Mouse (Mus musculus) kidney, adult 2 months (tissue): ENCODE data around the gene Inpp5k. TPM values are rescaled to one million over a fixed set of nuclear protein-coding genes. Genes with fewer than 3 reads are reported as not detected.

Experiments
- DNase-seq: peaks from one replicate; pipeline ENCODE4 v3.0.0; 2021
- H3K27ac ChIP-seq: fragments of 200-500 bp; 2 replicates; pipeline ENCODE4 v1.5.1; 2012; ENCODE audit warnings: low read depth, low read length, control low read depth, inconsistent platforms; ENCODE audit not compliant: insufficient read depth
- H3K27me3 ChIP-seq: fragments of 200-500 bp; replicated peaks from 2 replicates; pipeline ENCODE4 v1.6.1; 2012; ENCODE audit warnings: mild to moderate bottlenecking, moderate library complexity, low read length, inconsistent platforms; ENCODE audit not compliant: control insufficient read depth, insufficient read depth
- H3K36me3 ChIP-seq: fragments of 200-500 bp; 2 replicates; pipeline ENCODE4 v1.6.1; 2012; ENCODE audit warnings: mild to moderate bottlenecking, moderate library complexity, low read length, inconsistent platforms; ENCODE audit not compliant: control insufficient read depth, insufficient read depth
- H3K4me1 ChIP-seq: fragments of 200-500 bp; 2 replicates; pipeline ENCODE4 v1.6.1; 2011; ENCODE audit warnings: low read length; ENCODE audit not compliant: control insufficient read depth, insufficient read depth
- H3K4me3 ChIP-seq: fragments of 200-500 bp; 2 replicates; pipeline ENCODE4 v1.5.1; 2011; ENCODE audit warnings: mild to moderate bottlenecking, low read depth, low read length, control low read depth; ENCODE audit not compliant: insufficient read depth
- CTCF ChIP-seq: fragments of 200-500 bp; conservative IDR thresholded peaks from 2 replicates; pipeline ENCODE4 v1.5.1; 2011; ENCODE audit warnings: low read depth, mild to moderate bottlenecking, control low read depth, low read length, moderate library complexity, mixed read lengths; ENCODE audit not compliant: insufficient read depth, insufficient read length
- POLR2A ChIP-seq: fragments of 200-500 bp; IDR thresholded peaks from one replicate; pipeline ENCODE4 v1.6.1; 2011; ENCODE audit warnings: low read depth, low read length, control low read depth
- WGBS: fragments of 180-500 bp; shearing (Covaris S2); methylation state at CpG from one replicate; pipeline ENCODE4 v1.1.7; 2018; 5-methylcytosine and 5-hydroxymethylcytosine counted together
- polyA plus RNA-seq: library from polyadenylated mRNA; depleted of rRNA; stranded (reverse); fragments of >200 nt; gene quantifications from 2 replicates; pipeline ENCODE4 v1.2.3, GENCODE M21; 2012

Inpp5k gene
- polyA plus RNA-seq, 1 experiment: 71.5 TPM

DNA sequence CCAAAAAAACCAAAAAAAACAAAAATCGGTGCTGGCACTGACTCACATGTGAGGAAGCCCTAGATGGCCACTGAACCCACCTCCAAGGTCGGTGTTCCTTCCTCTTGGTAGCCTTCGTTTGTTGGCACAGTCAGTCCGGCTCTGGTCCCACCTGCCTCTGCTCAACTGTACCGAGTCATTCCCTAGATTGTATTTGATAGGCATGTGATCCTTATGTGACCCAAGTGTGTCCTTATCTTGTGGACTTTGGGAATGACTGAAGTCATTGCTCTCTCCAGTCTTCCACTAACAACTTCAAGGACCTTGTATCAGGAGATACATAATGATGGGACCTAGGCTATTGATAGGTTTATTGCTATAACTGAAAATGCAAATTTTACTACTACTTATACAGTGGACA lies 26.0 kb upstream of the Inpp5k start:
- TF ChIP-seq POLR2A: no peak
- TF ChIP-seq CTCF: no peak
- Histone ChIP-seq H3K4me3 (no peak overlapping the region), H3K36me3 (peaks cover 2% of the 10 kb centered on the region; the same call in 1 of the 2 replicates), H3K27me3 (no peaks in the 10 kb centered on the region), H3K27ac (no peak overlapping the region), H3K4me1 (peaks cover 12% of the 10 kb centered on the region)
- 74% methylated on average over 5 of the region's 5 CpGs for WGBS
- DNase-seq: no peak

DNA sequence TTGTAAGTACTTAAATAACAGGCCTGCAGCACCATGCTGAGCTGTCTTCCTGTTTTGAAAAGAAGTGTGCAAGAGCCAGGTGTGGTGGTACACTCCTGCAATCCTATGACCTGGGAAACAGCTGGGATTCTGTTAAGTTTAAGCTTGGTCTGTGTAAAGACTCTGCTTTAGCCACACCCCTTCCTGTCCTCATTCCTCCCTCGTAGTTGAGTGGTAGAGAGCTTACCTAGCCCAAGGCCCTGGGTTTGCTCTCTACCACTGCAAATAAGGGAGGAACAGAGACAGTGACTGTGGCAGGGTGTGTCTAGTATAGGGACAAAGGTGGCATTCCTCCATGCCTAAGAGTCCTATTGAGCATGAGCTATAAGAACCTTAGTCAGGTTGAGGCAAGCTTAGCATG lies 25.5 kb upstream of the Inpp5k start:
- no peak for DNase-seq
- Histone ChIP-seq H3K4me1 (peaks cover 12% of the 10 kb centered on the region), H3K27me3 (no peaks in the 10 kb centered on the region), H3K4me3 (no peak overlapping the region), H3K36me3 (peaks cover 3% of the 10 kb centered on the region; the same call in 1 of the 2 replicates), H3K27ac (no peak overlapping the region)
- TF ChIP-seq CTCF (no peak), POLR2A (no peak)
- WGBS: 33% methylated on average over 1 of the region's 1 CpGs

DNA sequence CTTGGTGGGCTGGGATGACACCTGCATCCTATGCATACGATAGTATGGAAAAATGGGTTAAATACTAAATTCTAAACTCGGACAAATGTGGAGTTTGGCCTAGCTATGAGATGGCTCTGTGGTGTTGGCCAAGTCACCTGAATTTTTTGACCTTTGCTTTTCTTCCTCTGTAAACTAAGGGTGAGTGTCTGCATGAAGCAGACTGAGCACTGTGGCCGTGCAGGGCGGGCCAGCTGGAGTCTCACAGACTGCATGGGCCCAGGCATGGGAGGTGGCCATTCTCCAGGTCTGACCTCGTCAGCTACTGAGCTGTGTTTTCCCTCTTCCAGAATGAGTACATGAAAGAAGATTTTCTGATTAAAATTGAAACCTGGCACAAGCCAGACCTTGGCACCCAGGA lies 22.0 kb upstream of the Inpp5k start:
- no peak overlapping the region for H3K4me3 ChIP-seq
- peak overlapping the region; percentile 35 for H3K27ac ChIP-seq
- DNase-seq: peak; percentile 80
- H3K36me3 ChIP-seq: 0 out of 2 replicates have a peak, but pooled peaks cover 1% of the 10 kb centered on the region
- peaks cover 12% of the 10 kb centered on the region for H3K4me1 ChIP-seq
- H3K27me3 ChIP-seq: no peaks in the 10 kb centered on the region
- 67% methylated on average over 5 of the region's 5 CpGs for WGBS
- no peak for TF ChIP-seq POLR2A
- TF ChIP-seq CTCF: no peak

DNA sequence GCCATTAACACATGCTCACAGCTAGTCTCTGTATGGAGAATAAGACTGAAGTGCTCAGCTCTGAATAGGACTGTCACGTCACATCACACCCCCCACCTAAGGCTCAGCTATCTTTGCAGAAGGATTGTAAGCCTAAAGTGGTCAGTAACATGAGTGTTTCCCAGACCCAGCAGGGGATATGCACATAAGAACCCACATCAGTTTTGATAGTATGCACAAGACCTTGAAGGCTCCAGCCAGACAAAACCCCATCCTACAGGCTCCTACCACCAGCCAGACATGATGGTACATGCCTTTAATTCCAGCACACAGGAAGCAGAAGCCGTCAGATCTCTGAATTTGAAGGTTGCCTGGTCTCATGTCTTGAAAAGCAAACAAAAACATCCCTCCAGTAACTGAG lies 20.8 kb upstream of the Inpp5k start:
- no peak for DNase-seq
- Histone ChIP-seq H3K4me1 (peaks cover 12% of the 10 kb centered on the region), H3K4me3 (no peak overlapping the region), H3K27ac (no peak overlapping the region), H3K36me3 (0 out of 2 replicates have a peak, but pooled peaks cover 1% of the 10 kb centered on the region), H3K27me3 (no peaks in the 10 kb centered on the region)
- TF ChIP-seq POLR2A (no peak), CTCF (no peak)
- 84% methylated on average over 2 of the region's 2 CpGs for WGBS

DNA sequence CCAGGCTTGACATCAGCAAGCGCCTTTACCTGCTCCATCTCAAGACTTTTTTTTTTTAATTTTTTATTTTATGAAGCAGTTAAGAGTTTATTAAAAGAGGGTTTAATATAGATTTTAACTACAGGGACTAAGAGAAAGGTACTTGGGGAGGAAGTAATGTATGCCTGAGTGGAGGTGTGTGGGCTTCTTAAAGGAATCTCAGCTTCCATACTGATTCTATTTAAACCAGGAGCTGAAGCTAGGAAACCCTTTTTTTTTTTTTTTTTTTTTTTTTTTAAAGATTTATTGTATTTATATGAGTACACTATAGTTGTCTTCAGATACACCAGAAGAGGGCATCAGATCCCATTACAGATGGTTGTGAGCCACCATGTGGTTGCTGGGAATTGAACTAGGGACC lies 16.0 kb upstream of the Inpp5k start:
- 100% methylated on average over 1 of the region's 1 CpGs for WGBS
- no peaks in the 10 kb centered on the region for H3K4me1 ChIP-seq
- H3K36me3 ChIP-seq: peaks cover 1% of the 10 kb centered on the region; the same call in 1 of the 2 replicates
- no peak overlapping the region for H3K27ac ChIP-seq
- DNase-seq: no peak
- TF ChIP-seq CTCF: no peak
- no peak for TF ChIP-seq POLR2A
- no peaks in the 10 kb centered on the region for H3K27me3 ChIP-seq
- no peak overlapping the region for H3K4me3 ChIP-seq

DNA sequence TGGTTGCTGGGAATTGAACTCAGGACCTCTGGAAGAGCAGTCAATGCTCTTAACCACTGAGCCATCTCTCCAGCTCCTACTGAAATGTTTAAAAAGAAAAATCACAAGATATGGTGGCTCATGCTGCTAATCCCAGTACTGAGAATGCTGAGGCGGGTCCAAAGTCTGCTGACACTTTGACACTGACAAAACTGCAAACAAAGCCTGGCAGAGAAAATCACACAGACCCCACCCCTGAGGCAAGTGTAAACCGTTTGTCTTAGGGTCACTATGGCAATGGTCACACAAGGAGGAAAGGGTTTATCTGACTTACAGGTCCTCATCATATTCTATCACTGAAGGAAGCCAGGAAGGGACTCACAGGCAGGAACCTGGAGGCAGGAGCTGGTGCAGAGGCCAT lies 15.2 kb upstream of the Inpp5k start:
- WGBS: 75% methylated on average over 2 of the region's 2 CpGs
- no peaks in the 10 kb centered on the region for H3K4me1 ChIP-seq
- no peak for DNase-seq

DNA sequence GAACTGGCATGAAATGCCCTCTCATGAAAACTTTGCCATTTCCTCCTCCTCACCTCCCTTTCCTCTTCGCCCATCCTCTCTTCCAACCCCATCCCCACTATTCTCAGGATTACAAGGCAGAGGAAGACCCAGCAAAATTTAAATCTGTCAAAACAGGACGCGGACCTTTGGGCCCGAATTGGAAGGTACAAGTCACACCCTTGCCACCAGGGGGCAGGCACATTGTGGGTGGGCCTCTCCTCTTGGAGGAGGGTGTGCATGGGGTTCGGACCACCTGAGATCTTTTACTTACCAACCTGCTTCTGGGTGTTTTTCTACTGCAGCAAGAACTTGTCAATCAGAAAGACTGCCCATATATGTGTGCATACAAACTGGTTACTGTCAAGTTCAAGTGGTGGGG lies 11.7 kb upstream of the Inpp5k start:
- 74% methylated on average over 5 of the region's 5 CpGs for WGBS
- Histone ChIP-seq H3K36me3 (no peaks in the 10 kb centered on the region; the same call in 1 of the 2 replicates), H3K4me1 (no peaks in the 10 kb centered on the region), H3K27me3 (no peaks in the 10 kb centered on the region), H3K27ac (no peak overlapping the region), H3K4me3 (no peak overlapping the region)
- no peak for TF ChIP-seq POLR2A
- TF ChIP-seq CTCF: peak; percentile 44; the same call in 1 of the 2 replicates
- DNase-seq: no peak

More for the DNA sequence above, 15.2 kb upstream of the Inpp5k start:
- TF ChIP-seq POLR2A (no peak), CTCF (no peak)
- H3K27ac ChIP-seq: no peak overlapping the region
- no peak overlapping the region for H3K4me3 ChIP-seq
- H3K36me3 ChIP-seq: no peaks in the 10 kb centered on the region; the same call in 1 of the 2 replicates
- no peaks in the 10 kb centered on the region for H3K27me3 ChIP-seq
